Mouse (Mus musculus) lung, postnatal 14 days (tissue): ENCODE data around the gene Lgr5.

Source experiments
- DNase-seq: peaks from one replicate; pipeline ENCODE4 v3.0.0; 2021

Gene Lgr5

GRCm38 (mm10) chr10:115569712-115570491, 17.7 kb downstream of the Lgr5 start, which contains the start of gene A930009A15Rik:
TSS of gene A930009A15Rik (plus strand) at chr10:115569986.
- no peak for DNase-seq

DNA sequence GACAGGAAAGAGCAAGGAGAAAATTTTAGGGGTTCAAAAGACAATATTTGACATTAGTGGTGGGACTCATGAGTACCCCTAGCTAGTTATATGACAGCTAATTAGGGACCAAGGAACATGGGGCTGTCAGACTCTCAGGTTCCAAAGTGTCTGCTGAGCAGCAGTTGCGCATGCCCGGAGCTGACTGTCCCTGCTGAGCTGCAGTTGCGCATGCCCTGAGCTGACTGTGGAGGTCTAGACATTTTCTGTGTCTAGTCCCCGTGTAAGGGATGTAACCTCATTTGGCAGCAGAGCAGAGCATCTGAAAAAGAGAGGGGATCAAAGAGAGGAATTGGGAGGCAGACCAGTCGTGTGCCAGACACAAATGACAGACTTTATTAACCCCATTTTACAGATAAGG, 23.6 kb downstream of the Lgr5 start:
- no peak for DNase-seq

DNA sequence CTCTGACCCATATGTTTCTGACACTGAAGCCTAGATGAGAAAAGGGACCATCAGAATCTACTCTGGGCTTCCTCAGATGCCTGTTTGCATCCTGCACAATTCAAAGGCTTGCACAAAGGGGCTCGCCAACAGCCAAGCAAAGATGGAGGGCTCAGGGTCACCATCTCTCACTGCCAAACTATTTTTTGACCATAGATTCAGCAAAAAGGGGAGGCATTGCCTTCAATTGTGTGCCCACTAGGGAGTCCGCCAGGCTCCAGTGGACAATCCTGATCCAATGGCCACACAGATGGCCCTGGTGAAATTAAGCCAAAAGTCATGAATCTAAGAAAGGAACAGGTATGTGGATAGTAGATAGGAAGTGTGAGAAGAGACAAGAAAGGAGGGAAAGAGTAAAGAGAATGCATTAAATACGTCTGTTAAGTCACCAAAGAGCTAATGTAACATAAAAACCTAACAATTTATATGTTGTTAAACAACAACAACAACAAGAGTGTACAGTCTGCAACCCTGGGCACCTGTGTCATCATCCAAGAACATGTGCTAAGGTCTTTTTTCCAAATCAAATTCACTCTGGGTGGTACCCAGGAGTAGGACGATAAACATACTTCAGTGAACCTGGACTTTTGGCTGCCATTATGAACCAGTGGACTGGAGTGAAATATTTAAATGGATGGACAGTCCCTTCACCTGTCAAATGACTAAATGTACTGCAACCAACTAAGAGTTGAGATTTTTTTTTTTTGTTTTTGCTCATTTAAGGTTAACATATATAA, 24.5 kb downstream of the Lgr5 start:
- DNase-seq = no peak

GRCm38 (mm10) chr10:115561136-115561880, 26.3 kb downstream of the Lgr5 start:
- DNase-seq = peak; percentile 18

GRCm38 (mm10) chr10:115556738-115557242, 30.8 kb downstream of the Lgr5 start:
- DNase-seq = no peak

DNA sequence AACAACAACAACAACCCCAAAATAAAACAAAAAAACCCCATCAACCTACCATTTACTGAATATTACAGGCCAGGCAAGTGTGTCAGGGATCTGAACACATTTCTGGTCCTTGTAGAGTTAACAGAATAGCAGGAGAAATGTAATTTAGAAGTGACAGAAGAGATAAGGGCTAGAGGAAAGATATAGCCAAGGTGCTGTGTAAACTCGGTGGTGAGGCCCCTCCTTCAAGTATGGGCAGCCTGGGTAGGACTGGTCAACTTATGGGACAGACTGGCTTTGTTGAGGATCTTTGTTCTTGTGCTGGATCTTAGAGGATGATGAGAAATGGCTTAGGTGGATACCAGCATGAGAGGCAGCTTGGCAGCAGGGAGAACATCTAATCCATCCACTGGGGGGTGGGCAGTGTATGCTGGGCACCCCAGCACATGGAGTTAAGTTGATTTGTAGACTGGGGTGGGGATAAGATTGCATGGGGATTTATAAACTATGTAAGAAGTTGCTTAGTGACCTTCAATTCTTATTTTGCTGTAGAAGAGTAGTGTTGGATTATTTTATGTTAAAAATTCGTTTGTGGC, 32.3 kb downstream of the Lgr5 start:
- no peak for DNase-seq

GRCm38 (mm10) chr10:115553352-115554113, 34.0 kb downstream of the Lgr5 start:
- DNase-seq = no peak

DNA sequence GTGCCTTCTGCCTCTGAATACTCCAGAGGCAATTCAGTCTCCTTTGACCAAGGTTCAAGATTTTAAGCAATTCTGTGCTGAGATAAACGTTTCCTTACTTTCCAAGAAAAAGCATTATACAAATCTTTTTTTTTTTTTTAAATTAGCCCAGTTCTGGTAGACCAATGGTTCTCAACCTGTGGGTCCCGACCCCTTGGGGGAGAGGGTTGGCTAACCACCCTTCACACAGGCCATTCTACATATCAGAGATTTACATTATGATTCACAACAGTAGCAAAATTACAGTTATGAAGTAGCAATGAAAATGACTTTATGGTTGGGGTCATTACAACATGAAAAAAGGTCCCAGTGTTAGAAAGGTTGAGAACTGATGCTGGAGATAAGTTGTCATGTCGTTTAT, 36.5 kb downstream of the Lgr5 start:
- DNase-seq = no peak

DNA sequence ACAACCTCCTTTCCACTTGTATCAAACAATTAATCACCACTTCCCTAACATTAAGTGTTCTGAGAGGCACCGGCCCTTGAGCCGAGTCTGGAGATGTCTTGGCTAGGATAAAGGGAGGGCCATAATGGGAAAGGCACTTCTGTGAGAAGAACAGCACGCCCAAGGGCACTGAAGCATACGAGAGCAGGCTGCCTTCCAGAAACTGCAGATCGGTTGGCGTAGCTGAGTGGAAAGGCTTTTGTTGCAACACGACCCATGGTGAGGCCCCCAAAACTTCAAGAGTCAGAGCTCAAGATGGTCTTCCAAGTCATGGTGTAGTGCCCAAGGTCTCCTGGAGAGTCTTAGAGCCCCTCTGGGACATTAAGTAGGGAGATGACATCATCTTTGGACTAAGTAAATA, 37.3 kb downstream of the Lgr5 start:
- DNase-seq = no peak

DNA sequence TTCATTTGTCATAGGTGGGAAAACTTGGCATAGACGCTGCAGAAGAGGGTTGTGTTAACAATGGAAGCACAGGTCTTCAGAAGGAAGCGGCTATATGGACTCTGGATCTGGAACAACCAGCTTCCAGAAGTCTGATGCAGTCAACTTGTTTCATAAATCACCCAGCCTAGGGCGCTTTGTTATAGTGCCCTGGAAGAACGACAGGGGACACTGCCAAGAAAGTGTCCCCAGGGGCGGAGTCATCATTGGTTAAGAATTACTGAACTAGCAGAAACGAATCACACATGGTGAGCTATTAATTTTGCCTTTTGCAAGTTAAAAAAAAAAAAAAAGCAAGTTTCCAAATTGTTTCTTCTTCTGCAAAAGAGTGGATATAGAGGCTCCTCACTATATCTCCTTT, 44.7 kb downstream of the Lgr5 start:
- no peak for DNase-seq

DNA sequence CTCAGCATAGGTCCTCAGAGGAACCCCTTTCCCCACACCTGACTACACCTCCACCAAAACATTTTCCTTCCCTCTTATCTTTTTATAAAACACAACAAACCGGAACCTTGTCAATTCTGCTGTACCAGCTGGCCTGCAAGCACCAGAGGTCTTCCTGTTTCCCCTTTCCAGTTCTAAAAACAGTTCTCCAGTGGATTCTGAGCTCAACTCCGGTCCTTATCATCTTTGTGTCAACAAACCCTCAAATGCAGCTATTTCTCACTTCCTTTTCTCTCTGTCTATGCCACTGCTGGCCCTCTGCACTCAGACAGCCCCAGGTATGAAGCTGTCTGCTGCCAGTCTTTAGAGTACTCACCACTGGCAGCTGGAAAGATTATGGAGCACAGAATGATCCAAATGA, 56.8 kb downstream of the Lgr5 start:
- DNase-seq = no peak

GRCm38 (mm10) chr10:115529768-115530167, 57.8 kb downstream of the Lgr5 start:
- DNase-seq = no peak

DNA sequence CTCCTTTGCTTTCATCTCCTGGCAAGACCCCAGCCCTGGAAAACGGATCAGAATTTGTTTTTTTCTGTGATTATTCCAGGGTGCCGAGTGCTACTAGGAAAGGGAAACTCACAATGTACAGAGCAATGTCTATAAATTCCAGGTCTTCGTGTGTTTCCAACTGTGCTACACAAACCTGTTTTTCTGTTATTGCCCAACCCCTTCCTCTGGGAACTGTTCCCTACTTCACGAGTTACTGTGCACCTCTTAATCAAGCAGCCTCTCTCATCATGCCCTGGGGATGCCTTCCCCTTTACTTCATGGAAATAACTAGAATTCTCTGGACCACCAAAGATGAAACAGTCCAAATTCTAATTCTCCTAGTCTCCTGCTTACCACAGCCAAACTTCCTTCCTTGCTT, 58.7 kb downstream of the Lgr5 start:
- DNase-seq = no peak

DNA sequence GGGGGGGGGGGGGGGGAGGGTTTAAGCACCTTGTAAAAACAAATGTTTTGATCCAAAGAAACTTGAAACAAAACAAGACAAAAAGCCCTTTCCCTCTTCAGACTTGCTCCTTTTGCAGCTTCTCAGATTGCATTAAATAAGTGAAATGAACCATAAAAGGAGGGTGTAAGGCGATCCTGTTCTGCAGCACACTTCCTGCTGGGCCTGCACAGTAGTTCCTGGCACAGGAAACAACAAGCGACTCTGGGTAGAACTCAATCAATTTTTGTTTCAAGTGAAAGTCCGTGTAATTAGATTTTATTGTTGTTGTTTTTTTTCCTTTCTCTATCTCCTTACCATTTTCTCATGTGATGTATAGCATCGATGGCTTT, 66.5 kb downstream of the Lgr5 start:
- no peak for DNase-seq

DNA sequence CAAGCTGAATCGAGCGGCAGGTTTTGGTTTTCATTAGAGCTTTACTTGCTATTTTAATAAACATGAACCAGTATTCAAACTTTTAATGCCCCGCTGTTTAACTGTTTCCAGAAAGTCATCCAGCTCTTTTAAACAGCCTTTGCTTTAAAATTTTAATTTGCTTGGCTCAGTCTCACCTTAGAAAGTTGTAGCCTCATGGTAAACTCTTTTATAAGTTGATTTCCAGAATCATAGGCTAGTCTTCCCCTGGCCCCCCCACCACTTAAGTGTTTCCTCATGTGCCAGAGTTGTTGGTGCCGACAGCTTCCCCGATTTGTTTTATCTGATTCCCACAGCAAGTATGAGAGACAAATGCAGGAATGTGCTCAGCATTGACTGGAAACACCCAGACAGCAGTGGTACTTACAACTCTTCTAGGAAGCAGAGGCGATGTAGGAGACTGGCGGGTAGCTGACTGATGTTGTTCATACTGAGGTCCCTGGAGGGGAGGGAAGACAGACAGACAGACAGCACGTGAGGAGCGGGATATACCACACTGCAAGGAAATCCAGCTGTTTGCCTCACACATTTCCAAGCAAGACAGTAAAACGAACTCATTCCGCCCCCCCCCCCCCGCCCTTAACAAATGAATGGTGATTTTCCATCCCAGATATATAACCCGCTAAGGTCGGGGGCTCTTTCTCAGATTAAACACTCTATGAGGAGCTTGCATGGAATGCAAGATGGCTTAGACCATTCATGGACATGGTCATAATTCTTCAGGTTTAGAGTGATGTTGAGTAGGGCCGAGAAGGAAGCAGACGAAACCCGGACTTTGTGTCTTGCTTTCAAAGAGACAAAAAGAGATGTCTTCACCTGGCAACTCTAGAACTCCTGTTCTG, 67.1 kb downstream of the Lgr5 start:
- no peak for DNase-seq

DNA sequence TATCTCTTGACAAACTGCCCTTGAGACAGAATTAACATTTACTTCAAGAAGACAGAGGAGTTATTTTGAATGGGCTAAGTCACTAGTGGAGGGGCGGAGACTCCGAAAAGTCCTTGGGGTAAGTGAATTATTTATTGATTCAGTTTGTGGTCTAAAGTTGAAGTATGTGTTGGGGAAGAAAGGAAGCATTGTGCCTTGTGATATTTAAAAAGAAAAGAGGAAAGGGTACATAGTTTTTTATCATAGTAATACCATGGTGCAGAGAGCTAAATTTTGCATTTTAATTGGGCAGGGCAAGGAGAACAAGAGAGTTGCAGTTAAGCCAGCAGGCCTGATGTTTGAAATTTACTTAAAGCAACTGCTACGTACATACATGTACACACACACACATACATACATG, 68.7 kb downstream of the Lgr5 start:
- DNase-seq = no peak

DNA sequence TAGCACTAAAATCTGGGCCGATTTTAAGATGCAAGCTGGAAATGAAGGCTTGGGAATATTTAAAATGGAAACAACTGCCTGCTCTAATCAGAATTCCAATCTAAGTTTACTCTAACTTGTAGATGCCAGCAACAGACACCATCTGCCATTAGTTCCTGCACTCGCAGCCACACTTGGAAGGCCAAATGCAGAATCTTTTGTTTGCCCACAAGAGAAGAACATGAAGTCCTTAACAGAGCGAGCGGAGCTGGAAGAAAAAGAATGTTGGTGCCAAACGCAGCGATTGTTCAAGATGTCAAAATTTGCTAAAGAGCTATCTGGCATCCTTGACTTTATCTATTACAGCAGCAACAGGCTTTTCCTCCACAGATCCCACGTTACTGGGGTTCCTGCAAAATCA, 72.1 kb downstream of the Lgr5 start:
- DNase-seq = no peak

GRCm38 (mm10) chr10:115510959-115511358, 76.6 kb downstream of the Lgr5 start:
- no peak for DNase-seq

GRCm38 (mm10) chr10:115505631-115506239, 81.8 kb downstream of the Lgr5 start:
- no peak for DNase-seq

GRCm38 (mm10) chr10:115505155-115505554, 82.4 kb downstream of the Lgr5 start:
- no peak for DNase-seq

- DNase-seq = no peak
These were observed 93.8 kb downstream of the Lgr5 start for GRCm38 (mm10) chr10:115493778-115494141.
